Mouse (Mus musculus): ENCODE results near the gene Cmtm7. TPM values are rescaled to one million over a fixed set of nuclear protein-coding genes. Genes with fewer than 3 reads are reported as not detected.

Cmtm7 gene
- total RNA-seq, 1 experiment from 2014 or later, result 39.7 TPM

DNA sequence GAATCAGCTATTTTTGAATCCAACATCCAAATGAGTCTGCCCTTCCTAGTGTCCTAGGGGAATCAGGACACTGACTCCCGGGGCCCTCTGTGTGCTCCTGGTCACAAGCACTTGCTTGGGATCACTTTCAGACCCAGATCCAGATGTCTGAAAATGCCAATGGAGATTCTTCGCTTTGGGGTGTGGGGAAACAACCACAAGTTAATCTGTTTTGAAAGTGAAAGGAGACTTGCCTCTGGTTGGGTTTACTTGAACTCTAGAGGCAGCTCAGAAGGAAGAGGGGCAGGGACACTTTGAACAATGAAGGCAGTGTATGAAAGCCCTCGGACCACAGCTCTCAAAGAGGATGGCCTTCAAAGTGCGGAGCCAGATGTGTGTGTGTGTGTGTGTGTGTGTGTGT lies 12.8 kb upstream of the Cmtm7 start:
- DNase-seq, result no peak

DNA sequence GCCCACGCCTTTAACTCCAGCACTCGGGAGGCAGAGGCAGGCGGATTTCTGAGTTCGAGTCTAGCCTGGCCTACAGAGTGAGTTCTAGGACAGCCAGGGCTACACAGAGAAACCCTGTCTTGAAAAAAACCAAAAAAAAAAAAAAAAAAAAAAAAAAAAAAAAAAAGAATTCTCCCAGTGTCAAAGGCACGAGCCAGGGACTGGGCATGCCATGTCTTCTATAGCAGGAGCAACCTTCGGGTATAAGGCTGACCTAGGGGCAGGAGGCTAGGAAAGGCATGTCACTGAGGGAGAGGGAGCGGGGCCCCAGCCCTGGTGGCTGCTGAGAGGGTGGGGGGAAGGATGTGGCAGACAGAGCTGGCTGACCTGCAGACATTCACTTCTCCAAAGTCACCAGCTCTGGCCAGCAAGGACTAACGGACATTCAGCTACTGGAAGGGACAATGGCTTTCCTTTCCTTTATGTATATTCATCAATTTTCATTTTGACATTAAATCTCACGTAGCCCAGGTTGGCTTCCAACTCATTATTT lies 12.2 kb upstream of the Cmtm7 start:
- no peak for DNase-seq

DNA sequence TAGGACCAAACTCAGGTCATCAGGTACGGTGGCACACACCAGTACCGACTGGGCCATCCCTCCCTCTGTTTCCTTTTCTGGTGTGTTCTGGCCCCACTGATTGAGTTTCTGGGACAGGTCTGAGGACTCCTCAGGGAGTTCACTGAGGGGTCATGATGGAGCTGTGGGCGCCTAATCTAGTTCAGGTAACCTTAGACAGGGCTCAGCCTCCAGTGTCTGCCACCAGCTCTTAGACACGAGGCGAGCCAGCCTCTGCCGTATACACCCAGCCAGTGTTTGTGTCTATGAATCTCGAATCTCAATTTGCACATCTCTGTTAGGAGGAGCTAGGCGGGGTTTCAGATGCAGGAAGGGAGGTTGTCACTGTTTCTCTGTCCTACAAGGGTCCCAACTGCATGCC lies 8.3 kb upstream of the Cmtm7 start:
- DNase-seq, result no peak

DNA sequence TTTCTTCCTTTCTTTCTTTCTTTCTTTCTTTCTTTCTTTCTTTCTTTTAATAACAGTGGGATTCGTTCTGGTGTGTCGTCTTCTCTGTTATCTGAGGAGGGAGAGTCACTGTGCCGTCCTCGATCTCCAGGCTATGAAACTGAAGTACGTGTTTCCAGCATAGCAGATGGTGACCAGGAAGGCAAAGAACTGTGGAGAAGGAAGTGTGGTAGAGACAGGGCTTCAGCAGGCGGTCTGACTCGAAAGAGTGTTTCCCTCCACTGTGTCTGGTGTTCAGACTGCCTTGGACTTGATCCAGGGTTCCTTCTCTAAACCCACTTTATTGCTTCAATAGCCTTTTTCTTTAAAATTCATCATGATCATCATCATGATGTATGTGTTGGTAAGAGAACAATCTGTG lies 7.9 kb upstream of the Cmtm7 start:
- DNase-seq, result no peak

DNA sequence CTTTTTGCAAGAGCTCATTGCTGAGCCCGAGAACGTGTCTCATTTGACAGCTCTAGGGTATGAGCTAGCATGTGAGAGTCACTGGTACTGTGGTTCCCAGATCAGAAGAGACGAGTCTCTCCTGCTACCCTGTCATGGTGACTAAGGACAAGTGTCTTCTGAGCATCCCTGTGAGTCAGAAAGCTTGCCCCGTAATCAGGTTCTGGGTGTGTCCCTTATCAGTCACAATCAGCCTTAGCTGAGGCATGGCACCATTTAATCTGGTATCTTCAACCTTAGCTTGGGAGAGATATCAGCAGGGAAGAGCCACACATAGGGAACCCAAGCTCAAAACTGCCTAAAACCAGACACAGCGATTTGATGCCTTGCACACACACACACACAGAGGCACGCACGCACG lies 7.0 kb upstream of the Cmtm7 start:
- DNase-seq, result no peak

DNA sequence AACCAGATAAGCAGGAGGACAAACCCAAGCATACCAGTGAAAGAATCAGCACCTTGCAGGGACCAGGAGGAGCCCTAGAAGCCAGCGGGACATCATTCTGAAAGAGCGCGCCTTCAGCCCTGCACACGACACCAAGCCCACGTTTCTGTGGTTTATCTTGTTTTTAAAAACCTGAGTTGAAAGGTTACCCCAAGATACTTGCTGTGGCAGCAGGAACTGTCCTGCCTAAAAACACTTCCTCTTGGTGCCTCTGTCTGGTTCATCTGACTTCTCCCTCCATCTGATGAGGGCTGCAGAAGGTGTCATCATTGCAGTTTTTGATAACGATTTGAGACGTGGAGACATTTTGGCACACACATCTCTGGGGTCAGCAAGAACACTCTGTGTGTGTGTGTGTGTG lies 6.1 kb upstream of the Cmtm7 start:
- DNase-seq, result no peak

DNA sequence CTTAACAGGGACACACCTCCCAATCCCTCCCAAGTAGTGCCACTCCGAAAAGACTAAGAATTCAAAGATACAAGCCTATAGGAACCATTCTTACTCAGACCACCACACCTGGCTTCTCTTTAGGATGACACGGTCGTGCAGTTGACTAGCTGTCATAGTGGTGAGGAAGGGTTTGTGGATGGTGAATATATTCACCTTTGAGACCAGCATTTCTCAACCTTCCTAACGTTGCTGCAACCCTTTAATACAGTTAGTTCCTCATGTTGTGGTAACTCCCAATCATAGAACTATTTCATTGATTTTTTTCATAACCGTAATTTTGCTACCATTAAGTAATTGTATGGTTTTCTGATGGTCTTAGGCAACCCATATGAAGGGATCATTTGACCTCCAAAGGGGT lies 5.5 kb upstream of the Cmtm7 start:
- no peak for DNase-seq

DNA sequence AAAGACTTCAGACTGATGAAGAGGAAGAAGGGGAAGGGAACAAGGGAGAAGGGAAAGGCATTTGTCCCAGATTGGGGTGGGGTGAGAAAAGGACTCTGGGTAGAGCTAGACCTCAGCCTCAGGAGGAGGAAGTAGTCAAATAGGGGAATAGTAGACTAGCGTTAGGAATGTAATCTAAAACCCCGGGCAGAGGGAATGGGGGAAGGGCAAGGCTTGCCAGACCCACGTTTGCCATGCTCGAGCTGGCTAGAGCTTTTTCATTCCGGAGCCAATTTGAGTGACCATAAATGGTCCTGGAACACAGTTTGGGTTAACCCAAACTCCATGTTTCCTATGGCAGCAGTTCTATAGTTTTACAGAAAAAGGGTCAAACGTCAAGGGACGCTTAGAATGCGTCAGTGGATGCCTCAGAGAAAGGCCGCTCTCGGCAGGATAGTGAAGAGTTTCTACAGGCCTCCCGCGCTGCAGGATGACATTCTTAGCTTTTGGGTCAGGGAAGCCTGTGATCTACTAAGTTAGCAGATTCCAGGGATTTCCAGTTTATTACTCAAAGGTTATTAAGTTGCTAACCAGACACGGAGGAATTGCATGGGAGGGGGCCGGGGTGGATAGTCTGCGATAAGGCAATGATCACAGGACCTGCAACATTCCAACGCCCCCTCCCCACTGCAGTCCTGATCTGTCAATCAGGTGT lies 3.9 kb upstream of the Cmtm7 start:
- DNase-seq, result no peak

DNA sequence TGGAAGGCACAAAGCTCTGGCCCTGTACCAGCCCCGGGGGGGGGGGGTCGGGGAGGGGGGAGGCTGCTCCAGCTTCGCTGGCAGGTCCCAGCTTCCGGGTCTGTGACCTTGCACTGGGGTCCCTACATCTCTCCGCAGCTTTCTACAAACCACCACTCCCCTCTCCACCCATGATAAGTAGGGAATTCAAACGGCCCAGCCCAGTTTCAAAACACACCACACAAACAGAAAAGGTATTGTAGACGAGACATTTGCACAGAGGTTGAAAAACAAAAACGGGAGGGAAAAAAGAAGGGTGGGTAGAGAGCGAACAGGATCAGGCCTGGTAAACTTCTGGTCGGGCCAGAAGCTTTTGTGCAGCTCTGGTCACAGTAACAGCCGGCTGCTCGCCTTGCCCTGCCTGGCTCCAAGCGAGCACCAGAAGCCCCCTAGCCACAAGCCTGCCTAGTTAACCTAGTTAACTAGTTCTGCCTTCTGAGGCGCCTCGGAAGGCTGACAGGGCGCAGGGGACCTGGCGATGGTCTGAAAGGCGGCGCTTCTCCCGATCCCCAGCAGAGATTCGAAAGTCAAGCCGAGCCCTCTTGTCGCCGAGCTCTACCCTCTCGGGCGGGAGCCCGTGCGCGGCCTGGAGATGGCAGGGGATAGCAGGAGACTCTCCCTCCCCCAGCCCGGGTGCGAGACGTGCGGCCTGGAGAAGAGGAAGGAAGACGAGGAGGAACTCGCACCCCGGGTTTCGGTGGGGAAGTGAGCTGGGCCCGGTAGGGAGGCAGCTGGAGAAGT lies 720 bp downstream of the Cmtm7 start:
- DNase-seq, result peak; percentile 57

DNA sequence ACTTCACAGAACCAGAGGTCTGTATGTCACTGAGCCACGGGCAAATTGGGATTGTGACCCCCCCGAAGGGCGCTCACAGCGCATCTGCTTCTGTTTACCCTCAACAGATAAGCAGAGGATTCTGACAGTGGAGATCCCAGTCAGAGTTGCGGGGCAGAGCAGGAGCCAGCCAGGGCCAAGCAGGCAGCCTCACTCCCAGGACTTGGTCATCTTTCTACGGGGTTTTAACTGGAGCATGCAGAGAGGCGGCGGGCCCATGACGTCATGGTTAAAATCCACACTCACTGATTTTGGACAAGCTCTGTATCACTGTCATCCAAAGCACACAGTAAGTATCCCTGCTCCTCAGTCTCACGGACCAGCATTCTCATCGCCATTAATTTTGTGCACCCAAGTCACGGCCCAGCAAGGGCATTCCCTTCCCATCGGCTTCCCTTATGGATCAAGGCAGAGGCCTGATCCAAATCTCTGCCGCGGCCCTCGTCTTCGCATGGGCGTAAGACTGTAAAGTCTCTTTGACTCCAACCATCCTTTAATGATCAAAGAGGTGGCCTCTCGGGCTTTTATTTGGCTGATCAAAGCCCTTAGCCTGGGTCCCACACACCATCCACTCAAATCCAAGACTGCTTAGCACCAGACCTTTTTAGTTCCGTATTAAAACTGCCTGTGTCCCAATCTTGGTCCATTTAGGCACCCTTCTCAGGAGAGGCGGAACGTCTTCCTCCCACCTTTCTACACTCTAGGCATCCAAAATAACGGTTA lies 1.5 kb downstream of the Cmtm7 start:
- peak; percentile 30 for DNase-seq

DNA sequence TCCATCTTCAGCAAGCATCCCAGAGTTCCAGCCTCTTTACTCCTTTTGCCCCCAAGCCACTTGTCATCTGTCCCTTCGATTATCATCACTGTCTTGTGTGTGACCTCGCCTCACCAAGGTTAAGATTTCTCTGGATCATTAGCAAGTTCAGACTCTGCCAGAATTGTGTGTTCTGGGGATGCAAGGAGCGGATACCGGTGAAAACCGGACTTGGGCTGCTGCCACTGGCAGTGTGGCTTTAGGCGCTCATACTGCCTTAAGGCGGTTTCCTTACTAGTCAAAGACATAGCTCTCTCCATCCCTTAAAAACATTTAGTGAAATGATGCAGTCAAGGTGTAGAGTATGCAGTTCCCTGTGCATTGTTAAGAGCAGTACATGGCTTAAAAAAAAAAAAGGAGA lies 2.8 kb downstream of the Cmtm7 start:
- no peak for DNase-seq

DNA sequence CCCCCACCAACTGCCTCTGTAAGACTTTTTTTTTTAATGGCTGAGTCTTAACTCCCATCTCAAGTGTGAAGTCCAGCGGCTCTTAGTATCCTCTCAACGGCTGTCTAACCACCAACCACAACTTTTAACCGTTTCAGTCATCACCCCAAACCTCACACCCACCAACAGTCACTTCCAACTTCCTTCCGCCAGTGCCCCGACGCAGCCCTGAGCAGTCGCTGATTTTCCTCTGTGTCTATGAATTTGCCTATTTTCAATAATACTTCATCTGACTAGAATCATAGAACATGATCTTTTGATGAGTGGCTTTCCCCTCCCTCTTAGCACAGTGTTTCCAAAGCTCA lies 3.6 kb downstream of the Cmtm7 start:
- DNase-seq, result no peak

DNA sequence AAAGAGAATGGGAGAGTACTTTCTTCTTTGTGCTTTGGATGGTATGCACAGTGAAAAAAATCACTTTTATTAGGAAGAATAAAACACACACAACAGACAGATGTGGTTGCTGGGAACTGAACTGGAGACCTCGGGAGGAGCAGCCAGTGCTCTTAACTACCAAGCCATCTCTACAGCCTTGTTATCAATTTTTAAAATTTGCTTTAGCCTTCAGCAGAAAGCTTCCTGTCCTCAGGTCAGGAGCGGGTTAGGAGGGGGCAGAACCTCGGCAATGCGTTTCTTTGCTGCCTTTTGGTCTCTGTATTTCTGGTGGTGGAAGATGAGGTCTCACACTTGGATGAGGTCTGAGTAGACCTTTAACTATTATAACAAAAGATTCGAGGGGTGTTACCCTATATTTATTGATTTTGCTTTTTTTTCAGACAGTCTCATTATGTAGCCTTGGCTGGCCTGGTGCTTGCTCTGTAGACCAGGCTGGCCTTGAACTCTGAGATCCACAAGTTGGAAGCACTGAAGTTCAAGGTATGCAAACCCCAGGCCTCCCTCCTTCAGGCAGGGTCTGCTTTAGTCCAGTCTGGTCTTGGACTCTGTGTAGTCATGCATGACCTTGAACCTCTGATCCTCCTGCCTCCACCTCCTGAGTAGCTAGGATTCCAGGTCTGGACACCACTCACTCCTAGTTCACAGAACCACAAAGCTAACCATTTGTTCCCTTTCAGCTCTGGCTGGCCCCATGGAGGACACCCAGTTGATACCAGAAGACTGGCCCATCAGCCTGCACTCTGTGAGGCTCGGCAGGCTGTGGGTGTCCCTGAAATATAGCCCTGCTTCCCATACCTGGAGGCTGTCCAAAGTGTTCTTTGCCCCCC lies 4.2 kb downstream of the Cmtm7 start:
- no peak for DNase-seq

DNA sequence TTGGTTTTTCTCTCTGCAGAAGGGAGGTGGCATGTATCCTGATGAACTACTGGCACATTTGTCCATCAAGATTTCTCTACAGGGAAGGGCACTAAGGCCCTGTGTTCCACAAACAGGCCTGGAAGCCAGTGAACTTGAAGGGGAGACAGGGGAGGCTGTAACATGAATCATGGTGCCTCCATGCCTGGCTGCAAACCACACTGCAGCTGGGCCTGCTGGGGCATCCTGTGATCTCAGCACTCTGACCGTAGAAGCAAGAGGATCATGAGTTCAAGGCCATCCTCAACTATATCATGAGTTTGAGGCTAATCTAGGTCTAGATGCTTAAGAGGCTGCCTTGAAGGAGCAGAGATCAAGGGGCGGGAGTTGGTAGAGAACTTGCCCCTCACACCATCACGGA lies 5.3 kb downstream of the Cmtm7 start:
- DNase-seq, result no peak

DNA sequence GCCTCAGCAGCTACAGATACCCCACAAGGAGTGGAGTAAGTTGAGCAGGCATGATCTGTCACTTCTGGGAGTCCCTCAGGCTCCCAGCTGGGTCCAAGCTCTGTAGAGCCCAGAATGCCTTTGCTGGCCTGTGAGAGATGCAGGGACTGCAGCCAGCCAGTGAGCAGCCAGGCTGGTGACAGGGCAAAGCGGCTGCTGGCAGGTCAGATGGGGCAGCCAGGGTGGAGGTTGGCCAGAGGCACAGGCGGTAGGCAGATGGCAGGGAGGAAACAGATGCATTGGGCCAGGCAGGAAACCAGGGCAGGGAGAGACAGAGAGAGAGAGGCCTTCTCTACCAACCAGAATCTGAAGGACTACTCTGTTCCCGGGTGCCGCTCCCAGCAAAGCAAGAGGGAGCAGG lies 6.4 kb downstream of the Cmtm7 start:
- DNase-seq, result peak; percentile 46

DNA sequence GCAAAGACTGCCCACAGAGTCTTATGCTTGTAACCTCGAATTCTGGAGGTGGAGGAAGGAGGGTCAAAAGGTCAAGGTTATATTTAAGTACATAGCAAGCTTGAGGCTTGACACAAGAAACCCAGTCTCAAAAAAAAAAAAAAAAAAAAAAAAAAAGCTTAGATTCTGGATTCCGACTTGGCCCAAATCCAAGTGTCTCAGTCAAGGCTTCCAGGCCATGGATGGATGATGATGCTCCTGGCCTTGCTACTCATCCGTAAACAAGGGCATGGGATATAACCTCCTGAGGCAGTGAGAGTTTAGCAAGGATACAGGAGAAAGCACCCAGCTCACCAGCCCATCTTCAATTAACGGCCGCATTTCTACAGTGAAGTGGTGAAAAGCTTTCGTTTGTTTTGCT lies 7.0 kb downstream of the Cmtm7 start:
- no peak for DNase-seq

DNA sequence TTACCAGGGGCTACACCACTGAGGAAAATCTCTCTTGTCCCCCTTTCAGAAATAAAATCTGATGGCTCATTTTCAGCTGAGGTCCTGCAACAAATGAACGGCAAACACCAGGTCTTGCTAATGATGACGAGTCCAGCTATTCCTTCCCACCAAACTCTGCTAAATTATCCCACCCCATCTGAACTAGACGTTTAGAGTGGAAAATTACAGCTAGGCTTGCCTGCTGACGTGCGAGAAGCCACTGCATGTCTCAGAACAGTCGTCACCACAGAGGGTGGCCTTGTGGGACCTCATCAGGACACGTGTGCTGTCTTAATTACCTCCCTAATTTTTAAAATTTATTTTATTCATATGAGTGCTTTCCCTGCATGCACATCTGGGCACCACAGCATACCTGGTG lies 10.1 kb downstream of the Cmtm7 start:
- no peak for DNase-seq

DNA sequence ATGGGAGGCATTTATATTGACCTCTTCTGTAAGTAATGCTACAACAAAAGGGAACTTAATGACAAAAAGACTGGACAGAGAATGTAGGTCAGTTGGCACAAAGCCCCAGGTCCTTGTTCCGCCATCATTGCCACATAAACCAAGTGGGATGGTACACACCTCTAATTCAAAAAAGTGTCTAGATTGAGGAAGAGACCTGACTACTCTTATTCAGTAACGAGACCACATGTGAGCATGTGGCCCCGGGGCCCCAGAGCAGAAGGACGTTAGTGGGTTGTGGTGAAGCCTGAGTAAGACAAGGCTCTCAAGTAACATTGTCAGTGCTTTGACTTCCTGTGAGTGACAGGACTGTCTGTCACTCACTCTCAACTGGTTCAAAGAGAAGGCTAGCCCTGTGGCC lies 11.4 kb downstream of the Cmtm7 start:
- DNase-seq, result no peak

DNA sequence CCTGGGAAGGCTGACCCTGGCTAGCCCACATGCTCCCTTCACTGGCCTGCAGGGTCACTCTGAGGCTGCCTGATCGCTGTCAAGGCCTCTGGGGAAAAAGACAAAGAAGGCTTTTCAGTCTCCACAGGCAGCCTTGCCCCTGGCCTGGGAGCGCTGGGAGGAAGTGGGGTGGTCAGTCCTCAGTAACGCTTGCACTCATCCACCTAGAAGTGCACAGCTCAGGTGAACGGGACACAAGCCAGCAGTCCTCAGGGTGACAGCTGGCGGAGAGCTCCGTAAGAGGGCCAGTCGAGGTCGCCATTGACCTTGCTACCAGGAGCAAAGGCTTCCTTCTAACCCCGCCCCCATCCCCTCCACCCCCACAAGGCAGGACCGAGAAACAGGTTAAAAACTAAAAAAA lies 13.6 kb downstream of the Cmtm7 start:
- no peak for DNase-seq

DNA sequence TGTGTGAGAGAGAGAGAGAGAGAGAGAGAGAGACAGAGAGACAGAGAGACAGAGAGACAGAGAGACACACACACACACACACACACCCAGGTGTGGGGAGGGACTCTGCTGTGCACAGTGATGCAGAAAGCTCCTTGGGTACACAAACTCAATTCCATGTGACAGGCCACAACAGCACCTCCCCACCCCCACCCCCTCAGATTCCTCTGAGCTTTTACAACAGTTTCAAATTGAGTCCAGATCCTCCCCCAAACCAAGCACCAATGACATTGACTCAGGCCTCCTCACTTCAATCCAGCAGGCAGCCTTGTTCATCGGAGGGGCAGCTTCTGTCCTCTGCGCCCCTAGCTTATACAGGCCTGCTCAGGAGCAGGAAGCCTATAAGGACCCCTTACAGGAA lies 14.1 kb downstream of the Cmtm7 start:
- DNase-seq, result no peak

DNA sequence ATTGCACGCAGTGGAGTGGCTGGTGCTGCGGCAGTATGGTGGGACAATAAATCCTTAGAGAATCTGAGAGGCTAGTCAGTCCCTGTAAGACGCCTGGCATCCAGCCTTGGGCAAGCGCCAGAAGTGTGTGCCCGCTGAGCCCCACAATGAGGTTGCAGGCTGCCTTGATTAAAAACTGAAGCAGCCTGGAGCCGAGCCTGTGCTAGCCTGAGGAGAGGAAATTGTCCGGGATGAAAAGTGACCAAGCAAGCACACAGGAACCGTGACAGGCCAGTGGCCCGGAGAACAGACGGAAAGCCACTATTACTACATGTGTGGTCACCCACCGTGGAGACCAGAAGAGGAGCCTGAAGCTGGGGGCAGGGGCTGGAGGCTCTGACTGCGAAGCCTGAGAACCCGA lies 14.6 kb downstream of the Cmtm7 start:
- peak; percentile 77 for DNase-seq

DNA sequence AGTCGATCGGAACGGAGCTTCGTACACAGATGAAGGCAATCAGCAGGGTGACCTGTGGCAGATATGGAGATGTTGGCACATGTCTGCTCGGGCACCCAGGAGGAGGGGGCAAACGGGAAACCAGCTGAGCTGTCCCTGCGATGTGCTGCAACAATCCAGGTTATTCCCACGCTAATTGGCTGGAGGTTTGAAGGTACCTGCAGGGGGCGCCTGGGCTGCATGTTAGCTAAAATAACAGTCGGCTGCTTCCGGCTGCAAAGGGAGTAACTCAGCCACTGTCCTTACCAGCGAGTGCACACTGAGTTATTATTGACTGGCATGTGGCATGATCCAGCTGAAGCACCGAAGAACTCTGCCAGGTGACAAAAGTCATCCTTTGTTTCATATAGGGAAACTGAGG lies 18.3 kb downstream of the Cmtm7 start:
- peak; percentile 36 for DNase-seq

Data from adrenal gland, postnatal 25 days (tissue).